Mouse (Mus musculus): ENCODE results near the gene Osbpl6. TPM values are rescaled to one million over a fixed set of nuclear protein-coding genes. Genes with fewer than 3 reads are reported as not detected.

Osbpl6 gene
- total RNA-seq, 2 experiments from 2014 or later, result 11.2 to 13.0 TPM

DNA sequence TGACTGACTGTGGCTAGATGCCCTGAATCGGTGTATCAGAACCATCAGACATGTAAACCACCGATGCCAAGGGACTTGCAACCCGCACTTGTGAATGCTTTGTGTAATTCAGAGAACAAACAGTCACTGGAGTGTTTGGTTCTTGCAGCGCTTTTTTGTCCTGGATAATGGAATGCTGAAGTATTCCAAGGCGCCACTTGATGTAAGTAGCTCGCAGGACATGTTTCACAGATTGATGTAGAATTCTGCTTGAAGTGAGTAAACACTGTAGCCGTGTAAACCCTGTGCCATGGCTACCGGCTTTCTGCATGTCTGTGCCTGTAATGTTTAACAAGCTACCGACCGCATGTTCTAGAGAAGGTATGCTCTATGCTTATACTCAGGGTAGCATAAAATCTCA, 141.9 kb downstream of the Osbpl6 start:
- no peak for DNase-seq
- intact Hi-C loops (cut with DNase I), result no loop called here

- intact Hi-C loops (cut with DNase I), result no loop called here
- DNase-seq, result no peak
These were observed 142.5 kb downstream of the Osbpl6 start for GRCm38 (mm10) chr2:76548836-76549235.

- no peak for DNase-seq
- intact Hi-C loops (cut with DNase I), result no loop called here
These were observed 143.0 kb downstream of the Osbpl6 start for GRCm38 (mm10) chr2:76549316-76549715.

GRCm38 (mm10) chr2:76555852-76556558, 149.7 kb downstream of the Osbpl6 start:
- intact Hi-C loops (cut with DNase I), result no loop called here
- no peak for DNase-seq

- intact Hi-C loops (cut with DNase I), result no loop called here
- no peak for DNase-seq
These were observed 153.8 kb downstream of the Osbpl6 start for GRCm38 (mm10) chr2:76560146-76560545.

DNA sequence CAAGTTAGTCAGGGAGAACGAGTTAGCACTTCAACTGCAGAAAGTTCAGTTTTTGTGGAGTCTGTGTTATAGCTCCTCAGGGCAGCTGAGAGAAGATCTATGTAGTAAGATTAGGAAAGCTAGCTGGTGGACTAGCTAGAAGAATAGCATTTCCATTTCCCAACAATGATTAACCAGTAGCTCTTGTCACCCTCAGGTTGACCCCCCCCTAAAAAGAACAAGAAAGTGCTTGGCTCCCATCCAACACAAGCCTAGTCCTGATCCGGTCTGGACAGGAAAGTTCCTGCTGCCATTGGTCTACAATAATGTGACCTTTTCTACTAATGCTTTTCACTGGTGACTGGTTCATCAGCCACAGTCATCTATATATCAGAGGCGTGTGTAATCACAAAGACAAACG, 157.6 kb downstream of the Osbpl6 start:
- DNase-seq, result no peak
- intact Hi-C loops (cut with DNase I), result no loop called here

DNA sequence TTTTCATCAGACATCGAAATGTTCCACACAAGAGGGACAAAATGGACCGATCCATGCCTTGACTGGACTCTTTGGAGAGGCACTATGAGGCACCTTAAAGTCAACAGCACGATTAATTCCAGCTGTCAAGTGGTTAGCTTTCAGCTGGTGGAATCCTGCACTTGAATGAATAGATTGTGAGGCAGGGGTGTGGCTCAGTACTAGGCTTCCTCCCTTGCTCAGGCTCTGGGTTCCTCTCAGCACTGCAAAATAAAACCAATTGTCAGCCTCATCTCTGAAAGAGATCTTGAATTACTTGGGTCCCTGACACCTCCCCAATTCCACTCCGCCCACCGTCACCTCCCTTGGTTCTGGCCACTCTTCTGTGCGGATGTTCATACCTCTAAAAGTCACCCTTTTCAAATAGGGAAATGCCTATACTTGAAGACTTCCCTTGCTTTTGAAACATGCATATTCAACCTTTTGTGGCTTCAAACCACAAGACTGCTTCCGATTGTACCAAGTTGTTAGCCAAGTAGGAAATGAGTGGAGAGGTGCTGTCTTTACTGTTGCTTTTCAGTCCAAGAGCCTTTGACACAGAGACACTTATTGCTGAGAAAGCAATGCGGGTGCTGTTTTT, 160.7 kb downstream of the Osbpl6 start:
- intact Hi-C loops (cut with DNase I), result no loop called here
- DNase-seq, result no peak

GRCm38 (mm10) chr2:76571543-76571942, 165.2 kb downstream of the Osbpl6 start:
- intact Hi-C loops (cut with DNase I), result no loop called here
- DNase-seq, result no peak

- DNase-seq, result no peak
- intact Hi-C loops (cut with DNase I), result no loop called here
These were observed 172.6 kb downstream of the Osbpl6 start for GRCm38 (mm10) chr2:76578911-76579310.

DNA sequence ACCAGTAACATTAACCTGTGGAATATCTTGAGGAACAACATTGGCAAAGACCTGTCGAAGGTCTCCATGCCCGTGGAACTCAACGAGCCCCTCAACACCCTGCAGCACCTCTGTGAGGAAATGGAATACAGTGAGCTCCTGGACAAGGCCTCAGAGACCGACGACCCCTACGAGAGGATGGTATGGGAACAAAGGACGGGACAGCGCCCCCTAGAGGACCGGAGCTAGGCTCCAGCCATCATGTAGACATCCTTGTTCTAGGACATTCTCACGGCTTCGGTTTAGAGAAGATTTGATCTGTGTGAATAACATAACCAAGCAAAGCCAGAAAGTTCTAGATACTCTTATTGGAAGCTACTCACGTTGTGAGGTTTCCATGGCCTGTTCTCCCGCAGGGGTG, 178.8 kb downstream of the Osbpl6 start:
- no peak for DNase-seq
- intact Hi-C loops (cut with DNase I), result no loop called here

- intact Hi-C loops (cut with DNase I), result no loop called here
- DNase-seq, result no peak
These were observed 180.6 kb downstream of the Osbpl6 start for GRCm38 (mm10) chr2:76586906-76587305.

DNA sequence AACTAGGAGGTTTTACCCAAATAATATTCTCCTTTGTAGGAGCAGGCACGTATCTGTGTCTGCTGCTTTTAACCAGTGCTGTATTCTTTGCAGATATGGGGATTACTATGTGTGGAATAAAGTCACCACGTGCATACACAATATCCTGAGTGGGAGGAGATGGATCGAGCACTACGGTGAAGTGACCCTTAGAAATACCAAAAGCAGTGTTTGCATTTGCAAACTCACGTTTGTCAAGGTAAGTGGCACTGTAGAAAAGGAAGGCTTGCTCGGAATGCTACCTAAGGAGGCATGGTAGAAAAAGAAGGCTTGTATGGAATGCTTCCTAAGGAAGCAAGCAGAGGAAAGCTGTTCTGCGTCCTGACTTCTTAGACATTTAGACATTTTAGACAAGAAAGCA, 183.9 kb downstream of the Osbpl6 start:
- intact Hi-C loops (cut with DNase I), result no loop called here

GRCm38 (mm10) chr2:76592401-76592924, 186.2 kb downstream of the Osbpl6 start:
- intact Hi-C loops (cut with DNase I), result no loop called here
- no peak for DNase-seq

More for the DNA sequence above, 183.9 kb downstream of the Osbpl6 start:
- no peak for DNase-seq

DNA sequence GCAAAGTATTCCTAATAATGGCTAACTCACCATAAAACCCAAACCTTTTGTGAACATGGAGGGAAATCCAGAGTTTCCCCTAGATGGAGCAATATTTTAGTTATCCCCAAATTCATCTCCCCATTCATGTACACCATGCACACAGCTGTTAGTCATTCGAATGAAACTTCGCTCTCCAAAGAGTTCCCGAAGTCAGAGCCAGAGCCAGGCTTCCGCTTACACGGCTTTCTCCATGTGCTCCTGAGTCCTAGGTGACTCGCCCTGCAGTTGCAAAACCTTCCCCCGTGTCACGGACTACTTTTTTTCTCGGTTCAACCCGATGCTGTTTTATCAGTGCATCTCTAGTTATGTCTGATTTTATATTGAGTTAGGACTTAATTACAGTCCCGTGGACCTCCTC, 191.2 kb downstream of the Osbpl6 start:
- no peak for DNase-seq
- intact Hi-C loops (cut with DNase I), result no loop called here

DNA sequence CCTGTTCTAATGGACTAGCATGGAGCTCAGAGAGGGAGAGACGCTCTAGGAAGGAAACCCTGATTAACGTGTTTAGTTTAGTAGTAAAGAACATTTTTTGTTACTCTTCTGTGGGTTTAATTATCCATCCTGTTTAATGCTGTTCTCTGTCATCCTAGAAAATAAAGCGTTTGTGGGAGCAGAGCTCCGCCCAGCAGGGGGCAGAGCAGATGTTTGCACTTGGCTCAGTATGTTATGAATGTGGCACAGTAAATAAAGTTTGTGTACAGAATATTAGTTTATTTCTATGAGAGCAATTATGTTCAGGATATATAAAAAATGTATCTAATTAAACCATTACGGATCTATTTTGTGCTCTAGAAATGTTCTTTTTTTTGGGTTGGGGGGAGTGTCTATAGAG, 192.9 kb downstream of the Osbpl6 start:
- DNase-seq, result no peak
- intact Hi-C loops (cut with DNase I), result no loop called here

DNA sequence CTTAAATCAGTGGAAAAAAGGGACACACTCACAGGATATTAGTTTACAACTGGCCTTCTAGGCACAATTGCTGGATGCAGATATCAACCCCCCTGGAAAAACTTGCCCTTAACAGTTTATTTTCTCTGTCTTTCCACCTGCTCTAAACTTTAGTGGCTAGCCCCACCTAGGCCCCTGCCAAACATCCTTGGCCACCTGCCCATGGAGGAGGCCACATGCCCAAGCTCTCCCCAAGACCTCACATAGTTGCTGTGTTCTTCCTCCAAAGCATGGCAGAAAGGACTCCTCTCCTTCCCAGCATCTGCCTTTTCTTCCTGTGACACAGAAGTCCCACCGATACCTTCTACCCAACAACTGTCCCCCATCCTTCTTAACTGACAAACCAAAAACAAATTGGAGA, 195.9 kb downstream of the Osbpl6 start:
- DNase-seq, result no peak
- intact Hi-C loops (cut with DNase I), result no loop called here

DNA sequence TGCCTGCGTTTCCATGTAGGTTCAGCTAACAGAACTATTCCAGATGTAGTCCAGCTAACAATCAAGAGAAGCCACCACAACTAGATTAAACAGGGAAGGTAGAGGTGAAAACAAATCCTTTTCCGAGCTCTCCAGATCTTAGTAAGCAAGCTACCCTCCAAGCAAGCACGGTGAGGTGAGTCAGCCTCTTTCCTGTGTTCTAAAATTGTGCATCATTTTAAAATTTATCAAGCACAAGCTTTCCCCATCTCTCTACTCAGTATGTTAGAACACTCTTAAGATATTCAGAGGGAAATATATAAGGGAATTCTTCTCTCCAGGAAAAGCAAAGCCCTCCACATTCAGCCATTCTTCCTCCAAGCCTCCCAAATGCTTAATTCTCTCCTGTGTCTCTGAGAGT, 200.4 kb downstream of the Osbpl6 start:
- intact Hi-C loops (cut with DNase I), result no loop called here
- no peak for DNase-seq

DNA sequence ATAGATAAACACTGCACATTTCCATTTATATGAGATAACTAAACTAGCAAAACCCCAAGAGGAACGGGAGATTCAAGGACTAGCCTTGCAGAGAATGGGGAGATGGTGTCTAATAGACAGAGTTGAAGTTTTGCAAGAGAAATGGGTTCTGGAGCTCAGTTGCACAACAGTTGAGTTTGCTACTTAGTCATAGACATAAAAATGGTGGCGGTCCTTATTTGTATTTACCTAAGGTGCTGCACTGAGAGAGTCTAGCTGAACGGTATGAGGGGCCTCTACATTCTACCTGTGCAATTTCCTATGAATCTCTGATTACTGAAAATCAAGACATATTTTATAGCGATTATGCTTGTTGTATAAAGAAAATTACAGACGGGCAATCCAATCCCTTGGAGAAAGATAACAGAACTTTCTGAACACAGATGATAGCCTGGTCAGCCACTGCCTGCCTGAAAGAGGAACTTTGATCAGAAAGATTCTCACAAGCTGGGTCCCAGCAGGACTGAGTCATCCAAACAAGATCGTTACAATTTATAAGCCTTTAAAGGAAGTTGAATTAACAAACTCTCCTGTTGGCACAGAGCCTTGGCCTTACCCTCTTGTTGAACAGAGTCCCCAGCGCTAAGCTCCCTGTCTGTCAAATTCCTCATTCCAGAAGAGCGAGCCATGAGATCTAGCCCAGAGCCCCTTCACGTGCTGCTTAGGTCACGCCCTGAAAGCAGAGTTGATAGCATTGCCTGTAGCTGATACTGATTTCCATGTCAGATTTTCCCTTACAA, 204.2 kb downstream of the Osbpl6 start:
- intact Hi-C loops (cut with DNase I), result no loop called here
- no peak for DNase-seq

DNA sequence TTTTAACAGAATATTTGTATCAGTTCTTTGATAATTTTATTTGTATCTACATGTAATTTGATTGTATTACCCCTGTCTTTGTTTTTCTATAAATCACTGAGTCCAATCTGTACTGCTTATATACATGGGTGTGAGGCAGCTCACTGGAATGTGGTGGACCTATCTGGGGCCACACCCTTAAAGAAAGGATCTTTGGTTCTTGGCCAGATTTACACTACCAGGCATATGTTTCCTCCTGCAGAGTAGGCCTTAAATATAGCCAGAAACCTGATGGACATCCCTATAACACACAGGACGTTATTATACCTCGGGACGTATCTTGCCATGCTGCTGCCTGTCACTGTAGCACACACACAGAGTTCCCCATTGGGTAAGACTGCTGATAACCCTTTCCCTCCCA, 205.7 kb downstream of the Osbpl6 start:
- no peak for DNase-seq
- intact Hi-C loops (cut with DNase I), result no loop called here

- DNase-seq, result peak; percentile 11
- intact Hi-C loops (cut with DNase I), result loop anchor here (1.0 to 5.0 kb wide), 2 partner anchors 251 to 361 kb away; no protein-coding TSS in a partner anchor
These were observed 211.8 kb downstream of the Osbpl6 start for GRCm38 (mm10) chr2:76618078-76618477.

DNA sequence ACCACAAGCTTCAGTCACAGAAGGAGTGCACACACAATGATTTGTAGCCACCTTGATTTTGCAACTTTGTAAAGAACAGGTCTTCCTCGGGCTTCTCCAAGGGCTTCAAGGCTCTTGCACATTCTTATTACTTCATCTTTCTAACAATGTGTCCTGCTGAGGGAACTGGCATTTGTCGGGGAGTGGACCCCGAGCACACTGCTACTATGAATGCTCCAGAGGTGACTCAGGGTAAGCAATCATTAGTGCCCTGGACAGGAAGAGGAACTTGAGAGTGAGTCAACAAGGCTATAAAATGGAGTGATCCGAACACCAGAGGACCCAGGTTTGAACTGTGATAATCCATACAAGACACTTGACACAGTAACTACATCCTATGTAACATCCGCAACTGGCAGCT, 213.9 kb downstream of the Osbpl6 start:
- intact Hi-C loops (cut with DNase I), result no loop called here
- no peak for DNase-seq
